Mouse (Mus musculus) forebrain, postnatal 0 days (tissue): ENCODE data around the gene Fnbp1. TPM values are rescaled to one million over a fixed set of nuclear protein-coding genes. Genes with fewer than 3 reads are reported as not detected.

Experiments used
- ATAC-seq: fragments of 200-750 bp; cut with Nextera tagmentation; 2 replicates; pipeline ENCODE4 v1.8.0; 2017; ENCODE audit warnings: mild to moderate bottlenecking, moderate library complexity
- DNase-seq: peaks from one replicate; pipeline ENCODE4 v3.0.0-alpha.2; 2015
- H3K27ac ChIP-seq: fragments of 300-500 bp; sonication (generic); 2 replicates; pipeline ENCODE4 v1.5.1; 2014; ENCODE audit warnings: low read depth, mild to moderate bottlenecking, antibody characterized with exemption, low read length, moderate library complexity, mixed read lengths
- H3K27me3 ChIP-seq: fragments of 300-500 bp; sonication (generic); 2 replicates; pipeline ENCODE4 v1.6.1; 2014; ENCODE audit warnings: mild to moderate bottlenecking, low read length, mixed read lengths; ENCODE audit not compliant: insufficient read depth
- H3K36me3 ChIP-seq: fragments of 300-500 bp; sonication (generic); 2 replicates; pipeline ENCODE4 v1.6.1; 2014; ENCODE audit warnings: mild to moderate bottlenecking, moderate library complexity; ENCODE audit not compliant: insufficient read depth
- H3K4me1 ChIP-seq: fragments of 300-500 bp; sonication (generic); 2 replicates; pipeline ENCODE4 v1.6.1; 2014; ENCODE audit warnings: antibody characterized with exemption; ENCODE audit not compliant: insufficient read depth
- H3K4me2 ChIP-seq: fragments of 300-500 bp; sonication (generic); 2 replicates; pipeline ENCODE4 v1.6.1; 2014; ENCODE audit warnings: low read depth, mild to moderate bottlenecking, moderate library complexity
- H3K4me3 ChIP-seq: fragments of 300-500 bp; sonication (generic); 2 replicates; pipeline ENCODE4 v1.5.1; 2014; ENCODE audit warnings: low read depth, low read length, mixed read lengths
- H3K9ac ChIP-seq: fragments of 300-500 bp; sonication (generic); 2 replicates; pipeline ENCODE4 v1.6.1; 2014; ENCODE audit warnings: mild to moderate bottlenecking
- H3K9me3 ChIP-seq: fragments of 300-500 bp; sonication (generic); 2 replicates; pipeline ENCODE4 v1.6.1; 2016; ENCODE audit warnings: low read length
- CTCF ChIP-seq: sonication (generic); IDR thresholded peaks from 2 replicates; pipeline ENCODE4 v1.5.1; 2016; ENCODE audit warnings: antibody characterized with exemption, control low read depth, low read depth
- WGBS: fragments of 180-500 bp; shearing (Covaris S2); extraction: QIAGEN DNeasy Blood & Tissue Kit; methylation state at CpG from one replicate; pipeline ENCODE4 v1.1.7; 2014; 5-methylcytosine and 5-hydroxymethylcytosine counted together
- polyA plus RNA-seq: library from polyadenylated mRNA; unstranded; fragments of >200 nt; fragmentation: Nextera tagmentation; extraction: Ambion mirVana; gene quantifications from 2 replicates; pipeline ENCODE4 v1.2.1, GENCODE M21; 2015
- total RNA-seq: library from RNA; depleted of rRNA; stranded (reverse); fragments of >200 nt; gene quantifications from 2 replicates; pipeline ENCODE4 v1.2.3, GENCODE M21; 2014

Fnbp1 gene
- total and polyA plus RNA-seq, 2 experiments from 2014 or later: 13.3 to 20.1 TPM

DNA sequence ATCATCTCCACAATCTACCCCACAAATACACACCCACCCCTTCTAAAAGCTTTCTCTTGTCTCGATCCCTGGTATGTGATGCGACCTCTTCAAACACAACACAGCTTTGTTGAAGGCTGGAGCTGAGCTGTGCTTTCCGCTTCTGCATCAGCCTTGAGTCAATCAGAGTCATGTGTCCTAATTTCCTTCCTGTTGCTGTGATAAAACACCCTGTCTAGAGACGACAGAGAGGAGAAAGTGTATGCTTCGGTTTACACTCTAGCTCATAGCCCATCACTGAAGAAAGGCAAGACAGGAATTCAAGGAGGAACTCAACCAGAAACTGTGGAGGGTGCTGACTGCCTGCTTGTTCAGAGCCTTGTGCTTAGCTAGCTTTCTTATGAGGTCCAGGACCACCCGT, 33.6 kb downstream of the Fnbp1 start:
- 85% methylated on average over 6 of the region's 6 CpGs for WGBS

DNA sequence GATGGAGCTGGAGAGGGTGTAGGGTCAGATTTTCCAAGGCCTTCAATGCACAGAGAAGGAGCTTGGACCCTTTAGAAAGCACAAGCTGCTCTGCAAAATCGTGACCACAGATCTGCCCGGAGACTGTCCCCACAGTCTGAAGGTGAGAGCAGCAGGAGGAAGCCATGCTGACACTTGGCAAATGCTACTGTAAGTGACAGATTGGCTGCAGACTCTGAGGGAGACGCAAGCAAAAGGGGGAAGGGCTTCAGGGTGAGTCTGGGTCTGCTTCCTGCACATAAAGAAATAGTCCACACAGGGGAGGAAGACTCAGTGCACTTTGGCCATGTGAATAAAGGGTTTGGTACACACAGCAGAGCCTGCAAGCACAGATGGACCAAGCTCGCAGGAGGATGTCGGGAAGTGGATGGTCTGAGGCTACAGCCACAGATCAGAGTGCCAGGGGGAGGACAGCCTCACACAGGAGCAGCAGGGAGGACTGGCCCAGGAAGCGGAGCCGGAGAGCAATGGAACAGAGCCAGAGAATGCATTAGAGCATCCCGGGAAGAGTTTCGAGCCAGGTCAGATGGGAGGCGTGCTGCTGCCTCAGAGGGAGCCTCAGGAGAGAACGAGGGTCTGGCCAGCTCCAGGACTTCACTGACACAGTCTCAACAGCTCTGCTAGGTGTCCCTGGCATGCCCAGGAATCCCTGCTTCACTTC, 35.0 kb downstream of the Fnbp1 start:
- 22% methylated on average over 11 of the region's 11 CpGs for WGBS
- no peaks in the 10 kb centered on the region for H3K9me3 ChIP-seq
- H3K4me2 ChIP-seq: 0 out of 2 replicates have a peak overlapping the region, but pooled peaks have one; percentile 6
- no peak overlapping the region for H3K4me3 ChIP-seq
- H3K27me3 ChIP-seq: no peaks in the 10 kb centered on the region
- peak; percentile 45 for DNase-seq
- peak; percentile 79 for ATAC-seq
- H3K4me1 ChIP-seq: peaks cover 7% of the 10 kb centered on the region; the same call in 1 of the 2 replicates
- H3K9ac ChIP-seq: 0 out of 2 replicates have a peak overlapping the region, but pooled peaks have one; percentile 14
- peak overlapping the region; percentile 35; the same call in 1 of the 2 replicates for H3K27ac ChIP-seq
- H3K36me3 ChIP-seq: no peaks in the 10 kb centered on the region; the same call in 1 of the 2 replicates
- TF ChIP-seq CTCF: no peak

More for the DNA sequence above, 33.6 kb downstream of the Fnbp1 start:
- no peaks in the 10 kb centered on the region for H3K9me3 ChIP-seq
- ATAC-seq (no peak), DNase-seq (no peak)
- H3K27ac ChIP-seq: no peak overlapping the region; the same call in 1 of the 2 replicates
- no peak for TF ChIP-seq CTCF
- no peak overlapping the region for H3K9ac ChIP-seq
- H3K36me3 ChIP-seq: no peaks in the 10 kb centered on the region
- no peak overlapping the region for H3K4me2 ChIP-seq
- H3K4me1 ChIP-seq: peaks cover 7% of the 10 kb centered on the region; the same call in 1 of the 2 replicates
- H3K27me3 ChIP-seq: no peaks in the 10 kb centered on the region
- H3K4me3 ChIP-seq: no peak overlapping the region

DNA sequence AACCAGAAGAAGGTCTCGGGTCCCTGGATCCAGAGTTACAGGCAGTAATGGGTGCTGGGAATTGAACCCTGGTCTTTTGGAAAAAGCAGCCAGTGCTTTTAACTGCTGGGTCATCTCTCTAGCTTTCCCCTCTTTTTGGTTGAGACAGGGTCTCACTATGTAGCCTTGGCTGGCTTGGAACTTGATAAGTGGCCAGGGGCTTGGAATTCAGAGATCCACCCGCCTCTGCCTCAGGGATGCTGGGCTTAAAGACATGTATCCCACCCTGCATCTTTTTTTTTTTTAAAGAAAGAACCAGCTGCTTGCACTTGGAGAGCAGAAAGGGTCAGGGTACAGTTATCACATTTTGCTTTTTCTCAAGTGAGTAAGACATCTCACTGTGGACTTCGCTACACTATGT, 35.8 kb downstream of the Fnbp1 start:
- H3K36me3 ChIP-seq: peaks cover 7% of the 10 kb centered on the region; the same call in 1 of the 2 replicates
- ATAC-seq (no peak), DNase-seq (no peak)
- 0 out of 2 replicates have a peak overlapping the region, but pooled peaks have one; percentile 35 for H3K27ac ChIP-seq
- H3K4me1 ChIP-seq: peaks cover 4% of the 10 kb centered on the region; the same call in 1 of the 2 replicates
- no peaks in the 10 kb centered on the region for H3K9me3 ChIP-seq
- H3K4me2 ChIP-seq: no peak overlapping the region
- TF ChIP-seq CTCF: no peak
- no peak overlapping the region for H3K4me3 ChIP-seq
- WGBS: 94% methylated on average over 3 of the region's 3 CpGs
- H3K9ac ChIP-seq: no peak overlapping the region
- no peaks in the 10 kb centered on the region for H3K27me3 ChIP-seq

DNA sequence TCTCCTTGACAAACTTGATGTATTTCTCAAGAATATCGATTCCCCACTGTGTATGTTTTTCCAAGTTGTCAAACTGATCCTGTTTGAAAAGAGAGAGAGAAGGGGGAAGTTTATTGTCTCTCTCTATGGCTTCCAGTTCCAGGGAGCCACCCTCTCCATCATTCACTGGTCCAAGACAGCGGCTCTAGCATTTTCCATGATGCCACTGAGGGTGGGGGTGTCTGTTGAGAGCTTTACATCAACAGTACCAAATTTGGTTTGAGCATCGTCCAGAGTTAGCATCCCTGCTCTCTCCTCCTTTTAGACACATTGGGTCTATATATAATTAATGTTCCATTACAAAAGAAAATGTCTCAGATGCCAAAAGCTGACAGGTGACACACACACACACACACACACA, 36.5 kb downstream of the Fnbp1 start:
- Histone ChIP-seq H3K9ac (no peak overlapping the region), H3K4me2 (no peak overlapping the region), H3K27me3 (no peaks in the 10 kb centered on the region), H3K36me3 (peaks cover 8% of the 10 kb centered on the region; the same call in 1 of the 2 replicates), H3K27ac (no peak overlapping the region), H3K4me3 (no peak overlapping the region), H3K9me3 (no peaks in the 10 kb centered on the region), H3K4me1 (peaks cover 4% of the 10 kb centered on the region; the same call in 1 of the 2 replicates)
- ATAC-seq (no peak), DNase-seq (no peak)
- 78% methylated on average over 3 of the region's 3 CpGs for WGBS
- TF ChIP-seq CTCF: no peak

DNA sequence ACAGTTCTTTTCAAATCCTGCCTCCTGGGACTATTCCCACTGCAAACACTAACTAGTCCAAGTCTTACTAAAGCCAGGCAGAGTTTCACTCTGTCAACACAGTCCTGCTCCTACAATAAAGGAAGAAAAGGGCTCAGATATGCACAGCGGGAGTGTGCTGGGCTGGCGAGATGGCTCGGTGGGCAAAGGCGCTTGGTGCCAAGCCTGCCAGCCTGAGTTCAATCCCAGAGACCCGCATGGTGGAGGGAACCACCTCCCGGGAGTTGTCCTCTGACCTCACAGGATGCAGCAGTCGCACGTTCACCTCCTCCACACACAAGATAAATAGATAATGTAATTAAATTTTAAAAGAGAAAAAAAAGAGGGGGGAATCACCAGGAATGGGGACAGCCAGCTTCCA, 38.5 kb downstream of the Fnbp1 start:
- no peak overlapping the region for H3K4me3 ChIP-seq
- H3K27ac ChIP-seq: no peak overlapping the region
- no peaks in the 10 kb centered on the region for H3K9me3 ChIP-seq
- DNase-seq: no peak
- no peak overlapping the region for H3K9ac ChIP-seq
- no peak for TF ChIP-seq CTCF
- 69% methylated on average over 8 of the region's 8 CpGs for WGBS
- no peak for ATAC-seq
- H3K27me3 ChIP-seq: no peaks in the 10 kb centered on the region
- peaks cover 8% of the 10 kb centered on the region; the same call in 1 of the 2 replicates for H3K36me3 ChIP-seq
- H3K4me1 ChIP-seq: peaks cover 4% of the 10 kb centered on the region; the same call in 1 of the 2 replicates
- no peak overlapping the region for H3K4me2 ChIP-seq

DNA sequence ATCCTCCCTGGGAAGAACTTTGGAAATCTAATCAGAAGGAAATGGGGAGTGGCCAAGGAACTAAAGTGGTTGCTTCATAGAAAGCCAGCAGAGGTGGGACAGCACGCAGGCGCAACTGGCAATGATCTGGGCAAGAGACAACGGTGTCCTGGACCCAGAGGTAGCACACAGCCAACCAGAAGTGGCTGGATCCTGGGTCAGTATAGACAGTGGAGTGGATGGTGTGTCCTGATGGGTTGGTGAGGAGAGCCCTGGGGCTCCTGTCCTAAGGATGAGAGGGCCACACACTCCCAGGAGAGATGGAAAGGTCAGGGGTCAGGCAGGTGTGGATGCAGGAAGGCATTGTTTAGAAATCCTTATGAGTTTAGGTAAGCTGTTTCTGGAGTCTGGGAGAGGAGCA, 40.5 kb downstream of the Fnbp1 start:
- H3K27ac ChIP-seq: no peak overlapping the region
- H3K27me3 ChIP-seq: no peaks in the 10 kb centered on the region
- no peaks in the 10 kb centered on the region for H3K9me3 ChIP-seq
- no peak overlapping the region for H3K9ac ChIP-seq
- 96% methylated on average over 3 of the region's 3 CpGs for WGBS
- no peak for DNase-seq
- ATAC-seq: no peak
- H3K4me1 ChIP-seq: no peaks in the 10 kb centered on the region
- H3K36me3 ChIP-seq: peaks cover 8% of the 10 kb centered on the region; the same call in 1 of the 2 replicates
- no peak overlapping the region for H3K4me3 ChIP-seq
- TF ChIP-seq CTCF: no peak
- no peak overlapping the region for H3K4me2 ChIP-seq

DNA sequence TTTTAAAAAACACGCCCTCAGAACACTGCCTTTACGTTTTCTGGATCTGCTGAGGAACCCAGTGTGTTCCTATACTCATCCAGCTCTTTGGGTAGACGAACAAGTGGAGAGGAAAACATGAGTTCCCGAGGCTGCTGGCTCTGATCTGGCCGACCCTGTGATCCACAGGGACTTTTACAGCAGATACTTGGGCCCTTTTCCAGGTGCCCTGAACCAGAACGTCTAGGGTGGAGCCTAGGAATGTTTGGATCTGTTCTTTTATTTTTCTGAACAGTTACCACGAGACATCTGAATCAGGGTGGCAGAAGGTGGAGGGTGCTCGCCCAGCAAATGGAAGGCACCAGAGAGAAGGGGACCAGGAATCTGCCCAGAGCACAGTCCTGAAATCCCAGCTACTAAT, 42.7 kb downstream of the Fnbp1 start:
- TF ChIP-seq CTCF: no peak
- WGBS: 76% methylated on average over 8 of the region's 8 CpGs
- no peaks in the 10 kb centered on the region for H3K4me1 ChIP-seq

More for the DNA sequence above, 42.7 kb downstream of the Fnbp1 start:
- Histone ChIP-seq H3K27me3 (no peaks in the 10 kb centered on the region), H3K4me3 (no peak overlapping the region), H3K9ac (no peak overlapping the region), H3K36me3 (peaks cover 17% of the 10 kb centered on the region), H3K27ac (no peak overlapping the region), H3K4me2 (no peak overlapping the region), H3K9me3 (no peaks in the 10 kb centered on the region)
- no peak for ATAC-seq
- no peak for DNase-seq
